Mouse (Mus musculus): ENCODE measurements around the gene Litaf.

Gene Litaf

DNA sequence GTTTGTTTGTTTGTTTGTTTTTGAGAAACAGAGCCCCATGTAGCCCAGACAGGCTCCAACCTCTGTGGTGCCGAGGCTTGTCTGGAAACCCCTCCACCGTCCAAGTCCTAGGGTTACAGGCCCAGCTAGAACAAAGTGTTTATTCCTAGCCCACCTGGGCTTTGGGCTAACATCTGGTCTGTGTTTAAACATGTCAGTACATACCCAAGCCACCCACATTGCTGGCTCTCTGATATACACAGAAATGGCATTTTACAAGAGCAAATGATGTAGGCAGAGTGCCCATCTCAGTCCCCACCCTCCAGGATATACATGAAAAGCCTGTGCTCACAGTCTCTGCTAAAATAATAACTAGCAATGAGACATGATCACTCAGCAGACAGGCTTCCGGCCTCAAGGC, 149.7 kb downstream of the Litaf start:
- DNase-seq (ENCODE audit: low read depth, low spot score) = no peak

GRCm38 (mm10) chr16:10915066-10915465, 150.9 kb downstream of the Litaf start:
- no peak for DNase-seq (ENCODE audit: low read depth, low spot score)

DNA sequence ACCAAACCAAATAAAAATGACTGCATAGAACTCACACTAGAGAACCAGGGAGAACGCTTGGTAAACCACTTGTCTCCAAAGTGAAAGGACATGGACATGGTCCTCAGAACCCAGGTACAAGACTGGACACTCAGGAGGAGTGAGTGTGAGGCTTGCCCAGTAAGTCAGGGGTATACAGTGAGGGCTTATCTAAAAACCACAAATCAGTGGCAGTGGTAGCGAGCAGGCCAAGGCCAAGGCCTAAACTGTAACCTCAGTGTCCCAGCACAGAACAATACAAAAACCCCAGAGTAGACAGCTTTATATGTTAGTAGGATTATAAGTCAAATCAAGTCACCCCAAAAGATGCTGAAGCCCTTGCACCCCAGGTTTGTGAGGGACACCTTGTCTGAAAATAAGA, 154.9 kb downstream of the Litaf start:
- no peak for DNase-seq (ENCODE audit: low read depth, low spot score)

- no peak for DNase-seq (ENCODE audit: low read depth, low spot score)
Measured at GRCm38 (mm10) chr16:10910541-10910940, 155.4 kb downstream of the Litaf start.
